Mouse (Mus musculus): ENCODE data around the gene P2ry1.

The P2ry1 gene

GRCm38 (mm10) chr3:61002587-61003501 is at the start of gene P2ry1:
TSS of gene P2ry1 (plus strand) at chr3:61002795.
- peak; percentile 74 for DNase-seq (ENCODE audit: low spot score)

- no peak for DNase-seq (ENCODE audit: low spot score)
Measured at GRCm38 (mm10) chr3:60953199-60953736, 49.3 kb upstream of the P2ry1 start.

GRCm38 (mm10) chr3:60954073-60954472 is 48.5 kb upstream of the P2ry1 start:
- no peak for DNase-seq (ENCODE audit: low spot score)

GRCm38 (mm10) chr3:60958769-60959168 is 43.8 kb upstream of the P2ry1 start:
- DNase-seq (ENCODE audit: low spot score): no peak

- DNase-seq (ENCODE audit: low spot score): no peak
Measured at GRCm38 (mm10) chr3:60965137-60965536, 37.5 kb upstream of the P2ry1 start.

- no peak for DNase-seq (ENCODE audit: low spot score)
Measured at GRCm38 (mm10) chr3:60974944-60975343, 27.7 kb upstream of the P2ry1 start.

GRCm38 (mm10) chr3:60982109-60982508 is 20.5 kb upstream of the P2ry1 start:
- no peak for DNase-seq (ENCODE audit: low spot score)

GRCm38 (mm10) chr3:60998064-60998463 is 4.5 kb upstream of the P2ry1 start:
- DNase-seq (ENCODE audit: low spot score): no peak

- DNase-seq (ENCODE audit: low spot score): no peak
Measured at GRCm38 (mm10) chr3:60999715-61000114, 2.9 kb upstream of the P2ry1 start.

GRCm38 (mm10) chr3:61000747-61001146 is 1.8 kb upstream of the P2ry1 start:
- no peak for DNase-seq (ENCODE audit: low spot score)

- DNase-seq (ENCODE audit: low spot score): no peak
Measured at GRCm38 (mm10) chr3:61001852-61002586, 576 bp upstream of the P2ry1 start.

GRCm38 (mm10) chr3:61004611-61005010 is 2.0 kb downstream of the P2ry1 start:
- DNase-seq (ENCODE audit: low spot score): no peak

- no peak for DNase-seq (ENCODE audit: low spot score)
Measured at GRCm38 (mm10) chr3:61011660-61012059, 9.1 kb downstream of the P2ry1 start.

- DNase-seq (ENCODE audit: low spot score): no peak
Measured at GRCm38 (mm10) chr3:61012550-61012949, 10.0 kb downstream of the P2ry1 start.

GRCm38 (mm10) chr3:61016733-61017132 is 14.1 kb downstream of the P2ry1 start:
- DNase-seq (ENCODE audit: low spot score): no peak

- no peak for DNase-seq (ENCODE audit: low spot score)
Measured at GRCm38 (mm10) chr3:61032100-61032499, 29.5 kb downstream of the P2ry1 start.

GRCm38 (mm10) chr3:61035633-61036032 is 33.0 kb downstream of the P2ry1 start:
- DNase-seq (ENCODE audit: low spot score): no peak

- DNase-seq (ENCODE audit: low spot score): no peak
Measured at GRCm38 (mm10) chr3:61039916-61040315, 37.3 kb downstream of the P2ry1 start.

- DNase-seq (ENCODE audit: low spot score): no peak
Measured at GRCm38 (mm10) chr3:61049976-61050672, 47.5 kb downstream of the P2ry1 start.
